Mouse (Mus musculus) adipocyte (in vitro differentiated cells): ENCODE data around the gene Smarcc2.
A peak's percentile ranks its signal among the peaks of the same experiment; 100 is the strongest.

Source experiments
- DNase-seq: peaks from one replicate; pipeline ENCODE4 v3.0.0-alpha.2; 2016; ENCODE audit warnings: low spot score

The Smarcc2 gene

DNA sequence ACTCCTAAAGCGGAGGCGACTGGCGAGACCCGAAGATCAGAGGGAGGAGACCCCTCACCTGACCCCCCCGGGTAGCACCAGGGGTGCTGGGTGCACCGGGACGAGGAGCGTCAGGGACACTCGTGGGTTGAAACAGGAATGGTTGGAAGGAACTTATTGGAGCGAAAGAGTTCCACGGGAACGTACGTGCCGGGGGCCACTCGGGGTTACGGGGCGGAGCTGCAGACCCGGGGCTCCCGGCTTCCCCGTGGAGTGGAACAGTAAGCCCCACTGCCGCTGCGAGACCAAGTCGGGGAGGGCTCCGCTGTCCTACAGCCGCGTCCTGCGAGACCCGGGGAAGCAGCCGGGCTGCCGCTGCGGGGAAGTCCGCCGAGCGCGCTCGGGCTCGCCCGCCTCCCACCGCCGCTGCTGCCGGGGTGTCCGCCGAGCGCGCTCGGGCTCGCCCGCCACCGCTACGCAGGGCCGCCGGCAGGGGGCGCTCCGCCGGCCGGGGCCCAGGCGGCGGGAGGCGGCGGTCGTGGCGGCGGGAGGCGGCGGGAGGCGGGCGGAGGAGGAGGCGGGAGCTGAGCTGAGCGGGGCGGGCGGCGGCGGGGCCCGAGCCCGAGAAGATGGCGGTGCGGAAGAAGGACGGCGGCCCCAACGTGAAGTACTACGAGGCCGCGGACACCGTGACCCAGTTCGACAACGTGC is at the start of gene Smarcc2:
TSS of gene Smarcc2 (plus strand) at position 530 of the 690 bp plus-strand sequence.
- DNase-seq, result peak; percentile 73

DNA sequence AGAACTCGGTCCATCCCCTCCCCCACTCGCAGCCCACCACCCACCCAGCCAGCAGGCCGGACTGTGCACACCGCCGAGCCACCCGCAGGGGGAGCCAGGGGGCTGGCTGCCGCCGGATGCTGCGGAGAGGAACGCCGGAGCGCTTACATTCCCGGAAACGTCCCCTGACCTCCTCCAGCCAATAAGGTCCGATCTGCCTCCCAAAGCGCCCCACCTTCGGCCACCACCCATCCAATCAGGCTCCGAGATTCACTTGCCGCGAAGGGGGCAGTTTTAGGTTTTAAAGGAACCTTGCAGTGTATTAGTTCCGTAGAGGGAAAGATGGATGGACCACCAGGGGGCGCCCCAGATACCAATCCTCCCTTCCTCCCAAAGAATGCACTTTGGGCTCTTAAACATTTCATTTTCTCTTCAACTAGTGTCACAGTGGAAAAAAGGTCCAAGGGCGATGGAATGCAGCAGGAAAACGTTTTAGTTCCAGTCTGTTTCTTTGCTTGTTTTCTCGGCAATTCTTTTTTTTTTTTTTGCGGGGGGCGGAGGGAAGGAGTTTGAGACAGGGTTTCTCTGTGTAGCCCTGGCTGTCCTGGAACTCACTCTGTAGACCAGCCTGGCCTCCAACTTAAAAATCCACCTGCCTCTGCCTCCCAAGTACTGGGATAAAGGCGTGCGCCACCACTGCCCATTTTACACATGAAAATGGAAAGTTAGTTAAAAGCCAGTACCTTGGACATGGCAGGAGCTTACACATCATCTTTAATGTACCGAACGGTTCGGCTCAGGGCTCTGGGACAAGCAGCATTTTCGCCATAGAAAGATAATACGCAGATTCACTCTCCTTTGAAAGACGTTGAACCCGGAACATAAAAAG is 49.1 kb upstream of the Smarcc2 start:
- peak; percentile 98 for DNase-seq

DNA sequence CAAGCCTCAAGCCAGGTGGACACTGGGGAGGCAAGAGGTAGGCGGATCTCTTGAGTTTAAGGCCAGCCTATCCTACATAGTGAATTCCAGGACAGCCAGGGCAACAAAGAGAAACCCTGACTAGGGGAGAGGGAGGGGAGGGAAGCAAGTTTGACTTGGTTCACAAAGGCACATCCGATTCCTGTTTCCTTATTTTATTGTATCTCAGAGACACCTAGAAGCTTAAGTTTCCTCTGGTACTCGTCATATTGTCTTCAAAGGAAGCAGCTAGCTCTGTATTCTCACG is 48.5 kb upstream of the Smarcc2 start:
- DNase-seq, result no peak

GRCm38 (mm10) chr10:128411211-128412054 is 47.6 kb upstream of the Smarcc2 start, which contains the start of the genes Nabp2 and Rnf41:
Gene Nabp2 (minus strand): TSS chr10:128411492.
Gene Rnf41 (plus strand): TSS chr10:128411657.
- DNase-seq, result peak; percentile 96

DNA sequence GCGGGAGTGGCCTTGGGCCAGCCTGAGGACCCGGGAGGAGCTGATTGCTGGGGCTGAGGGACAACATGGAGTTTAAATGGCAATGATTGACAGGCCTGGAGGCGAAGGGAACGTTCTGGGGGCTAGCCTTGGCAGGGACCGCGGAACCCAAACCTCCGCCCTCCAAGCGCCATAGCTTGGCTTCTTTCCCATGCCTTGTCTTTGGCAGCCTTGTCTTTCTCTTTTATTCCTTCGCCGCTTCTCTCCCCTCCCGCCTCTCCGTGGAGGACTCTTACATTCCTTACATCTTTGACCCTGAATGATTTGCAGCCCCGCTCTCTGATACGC is 47.0 kb upstream of the Smarcc2 start:
- peak; percentile 53 for DNase-seq

- no peak for DNase-seq
These were observed 46.5 kb upstream of the Smarcc2 start for GRCm38 (mm10) chr10:128412558-128412957.

DNA sequence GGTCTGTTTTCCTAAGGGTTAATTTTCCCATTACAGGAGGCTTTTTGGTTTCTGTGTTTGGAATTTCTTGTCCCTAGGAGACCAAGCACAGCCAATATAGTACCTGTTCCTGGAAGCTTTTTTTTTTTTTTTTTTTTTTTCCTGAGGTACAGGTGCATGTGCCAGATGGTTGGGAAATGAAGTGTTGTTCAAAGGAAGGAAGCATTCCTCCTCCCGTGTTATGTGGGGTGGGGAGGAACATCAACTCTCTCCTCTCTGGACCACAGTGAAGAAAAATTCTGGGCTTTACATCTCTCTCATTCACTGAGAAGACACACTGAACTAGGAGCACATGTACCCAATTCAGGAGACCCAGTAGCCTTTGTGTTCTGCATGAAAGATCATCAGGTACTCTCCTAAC is 46.0 kb upstream of the Smarcc2 start:
- DNase-seq, result no peak

DNA sequence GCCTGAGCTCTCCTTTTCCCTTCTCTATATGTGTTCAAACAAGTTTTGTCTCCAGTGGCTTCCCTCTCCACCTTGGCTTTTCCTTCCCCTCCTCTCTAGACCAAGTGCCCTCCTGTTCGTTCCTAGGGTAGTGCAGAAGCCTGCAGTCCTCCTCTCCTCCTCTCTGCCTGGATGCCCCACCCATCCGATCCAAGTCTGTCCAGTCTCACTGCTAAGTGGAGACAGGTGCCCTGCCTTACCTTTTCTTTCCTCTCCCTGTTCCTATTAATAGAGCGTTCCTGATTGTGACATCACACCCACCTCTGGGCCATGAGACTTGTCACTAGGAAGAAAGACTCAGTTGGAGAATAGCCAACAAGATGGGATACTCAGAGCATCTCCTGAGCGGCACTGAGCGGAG is 44.2 kb upstream of the Smarcc2 start:
- DNase-seq, result no peak

- no peak for DNase-seq
These were observed 36.6 kb upstream of the Smarcc2 start for GRCm38 (mm10) chr10:128422426-128422825.

GRCm38 (mm10) chr10:128424604-128425003 is 34.4 kb upstream of the Smarcc2 start:
- no peak for DNase-seq

- DNase-seq, result no peak
These were observed 33.8 kb upstream of the Smarcc2 start for GRCm38 (mm10) chr10:128425260-128425659.

GRCm38 (mm10) chr10:128429052-128429451 is 30.0 kb upstream of the Smarcc2 start:
- no peak for DNase-seq

DNA sequence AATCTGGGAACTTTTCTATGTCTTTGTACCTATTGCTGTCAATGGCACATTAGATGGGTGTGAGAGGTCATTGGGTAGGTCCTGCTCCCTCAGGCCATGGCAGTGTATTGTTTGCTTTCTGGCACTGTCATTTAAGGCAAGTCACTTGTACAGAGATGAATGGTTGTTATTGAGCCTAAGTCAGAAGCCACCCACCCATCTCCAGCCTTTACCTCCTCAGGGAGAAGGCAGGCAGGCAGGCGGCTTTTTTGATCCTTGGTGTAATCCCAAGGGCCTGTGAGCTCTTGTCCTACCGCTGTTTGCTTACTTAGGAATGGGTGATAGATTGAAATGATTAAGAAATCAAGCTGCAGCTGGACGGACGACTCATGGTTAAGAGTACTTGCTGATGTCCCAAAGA is 29.6 kb upstream of the Smarcc2 start:
- no peak for DNase-seq

GRCm38 (mm10) chr10:128433417-128433816 is 25.6 kb upstream of the Smarcc2 start:
- DNase-seq, result no peak

DNA sequence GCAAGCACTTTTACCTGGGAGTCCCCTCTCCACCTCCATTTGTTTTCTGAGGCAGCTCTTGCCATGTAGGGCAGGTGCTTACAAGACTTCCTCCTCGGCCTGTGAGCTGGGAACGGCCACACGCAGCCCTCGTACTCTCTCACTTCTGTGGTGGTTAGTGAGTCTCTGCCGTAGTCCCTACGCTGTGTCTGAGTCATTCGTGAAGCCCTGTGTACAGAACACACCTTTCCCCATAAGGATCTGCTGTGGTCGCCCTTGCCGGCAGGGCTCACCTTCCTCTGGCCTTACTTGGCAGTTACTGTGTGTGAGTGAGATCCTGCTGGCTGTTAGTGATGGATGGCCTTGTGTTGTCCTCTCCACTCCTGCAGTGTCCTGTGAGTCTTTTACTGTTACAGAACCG is 24.4 kb upstream of the Smarcc2 start:
- DNase-seq, result no peak

GRCm38 (mm10) chr10:128435186-128435823 is 23.7 kb upstream of the Smarcc2 start:
- peak; percentile 96 for DNase-seq

- DNase-seq, result no peak
These were observed 23.2 kb upstream of the Smarcc2 start for GRCm38 (mm10) chr10:128435873-128436272.

DNA sequence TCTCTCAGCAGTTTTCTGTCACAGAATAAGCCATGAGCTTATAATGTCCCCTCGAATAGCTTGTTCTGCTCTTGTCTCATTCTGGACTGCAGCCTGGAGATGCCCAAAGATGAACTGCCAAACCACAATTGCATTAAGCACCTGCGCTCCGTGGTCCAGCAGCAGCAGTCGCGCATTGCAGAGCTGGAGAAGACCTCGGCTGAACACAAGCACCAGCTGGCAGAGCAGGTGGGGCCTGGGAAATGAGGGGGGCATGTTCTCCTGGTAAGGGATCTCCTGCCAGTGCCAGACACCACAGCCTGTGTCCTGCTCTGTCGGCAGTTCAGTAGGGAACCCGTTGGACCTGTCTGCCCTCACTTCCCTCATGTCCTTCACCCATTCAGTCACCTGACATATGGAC is 22.7 kb upstream of the Smarcc2 start:
- DNase-seq, result no peak

- no peak for DNase-seq
These were observed 20.3 kb upstream of the Smarcc2 start for GRCm38 (mm10) chr10:128438675-128439279.

- peak; percentile 58 for DNase-seq
These were observed 18.6 kb upstream of the Smarcc2 start for GRCm38 (mm10) chr10:128440407-128440806.

GRCm38 (mm10) chr10:128441324-128442119 is 17.5 kb upstream of the Smarcc2 start:
- DNase-seq, result no peak
